Mouse (Mus musculus): ENCODE results near the gene Ccdc57.

DNA sequence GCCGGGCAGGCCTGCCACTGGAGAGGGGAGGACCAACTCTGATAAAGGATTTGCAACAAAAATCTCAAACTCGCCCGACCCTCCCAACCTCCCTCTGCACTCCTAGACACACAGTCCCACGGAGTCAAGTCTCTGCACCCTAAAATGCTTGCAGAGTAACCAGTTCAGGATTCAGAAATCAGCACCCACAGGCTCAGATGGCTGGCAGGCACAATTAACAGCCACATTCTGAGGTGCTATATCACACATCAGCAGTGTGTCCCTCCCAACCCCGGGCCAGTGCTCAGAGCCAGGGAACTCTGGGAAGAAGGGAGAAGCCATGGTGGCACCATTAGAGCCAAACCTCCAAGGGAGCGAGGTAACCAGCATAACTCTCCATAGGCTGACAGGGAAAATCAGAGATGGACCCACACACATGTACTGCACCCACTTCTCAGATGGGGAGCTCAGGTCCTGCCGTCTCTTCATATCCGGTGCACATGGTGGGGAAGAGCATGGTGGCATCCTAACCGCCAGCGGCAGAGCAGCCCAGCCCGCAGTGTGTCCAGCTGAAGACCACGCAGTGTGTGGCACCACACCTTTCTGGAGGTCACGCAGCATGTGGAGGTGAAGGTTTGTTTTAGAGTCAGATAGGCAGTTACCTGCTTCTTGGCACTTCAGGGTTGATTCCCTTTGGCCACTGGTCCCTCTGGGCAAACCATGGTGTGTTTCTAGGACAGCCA lies 29.5 kb upstream of the Ccdc57 start:
- TF ChIP-seq CTCF (IDR thresholded peaks at IDR 0.05; ENCODE audit: control insufficient read depth, insufficient read depth, insufficient replicate concordance, low read depth, low read length) (no peak), POLR2A (IDR thresholded peaks at IDR 0.05; ENCODE audit: control insufficient read depth, low read depth, low read length) (no peak)
